Comparison of ENCODE assay signal across 8 mouse cellular contexts in the genomic region with DNA sequence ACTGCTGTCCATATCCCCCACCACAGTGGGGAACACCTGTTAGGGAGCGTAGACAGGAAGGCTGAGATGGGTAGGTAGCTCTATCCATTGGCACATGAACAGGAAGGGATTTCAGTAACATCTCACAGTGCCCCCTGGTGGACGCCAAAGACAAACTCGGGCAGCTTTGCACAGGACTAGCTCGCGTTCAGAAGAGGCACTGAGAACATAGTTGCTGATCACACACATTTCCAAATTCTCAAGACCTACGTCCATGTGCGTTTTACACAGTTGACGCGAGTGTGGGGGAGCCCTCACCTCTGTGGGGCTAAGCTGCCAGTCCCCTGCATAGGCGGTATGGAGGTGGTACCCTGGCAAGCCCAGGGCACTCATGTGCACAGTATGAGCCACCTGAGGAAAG. TPM values are rescaled to one million over a fixed set of nuclear protein-coding genes. Genes with fewer than 3 reads are reported as not detected.
DNase-seq lines count a peak whose midpoint lies in the region; ATAC-seq lines count a peak whose summit lies in the region.

No protein-coding gene starts in this region.

- H3K36me3 ChIP-seq in hindbrain, embryonic 15.5 days = peaks cover 15% of the 10 kb centered on the region

- H3K9me3 ChIP-seq in hindbrain, embryonic 15.5 days = no peaks in the 10 kb centered on the region

- no peaks in the 10 kb centered on the region for H3K27me3 ChIP-seq in hindbrain, embryonic 15.5 days

- H3K4me1 ChIP-seq in hindbrain, embryonic 15.5 days (replicated peaks) = peaks cover 20% of the 10 kb centered on the region

- WGBS in hindbrain, embryonic 15.5 days = 5% methylated on average over 10 of the region's 10 CpGs

- H3K4me3 ChIP-seq in hindbrain, embryonic 15.5 days = peak overlapping the region; percentile 52

- peak; percentile 77 for DNase-seq in T-cell, adult 2 months (ENCODE audit: low spot score)
- DNase-seq in cerebellum, postnatal 25 days = peak; percentile 88 to 93
- peak; percentile 82 to 91 for DNase-seq in frontal cortex, postnatal 25 days (ENCODE audit: low spot score in 2 of 2)
- DNase-seq in left cerebral cortex, adult 11 months (ENCODE audit: low spot score) = peak; percentile 82
- peak; percentile 89 for DNase-seq in lung, postnatal 36 days
- peak; percentile 88 for DNase-seq in retina, postnatal 1 day
- DNase-seq in thymus, postnatal 4 days = peak; percentile 92

- ATAC-seq in hindbrain, embryonic 15.5 days (ENCODE audit: low FRiP score, low read depth) = peak; percentile 40; the same call in 1 of the 2 replicates

- H3K4me2 ChIP-seq in hindbrain, embryonic 15.5 days = peak overlapping the region; percentile 78

- no peak overlapping the region for H3K27ac ChIP-seq in hindbrain, embryonic 15.5 days (replicated peaks)

- peak overlapping the region; percentile 50; the same call in 1 of the 2 replicates for H3K9ac ChIP-seq in hindbrain, embryonic 15.5 days

RNA-seq across cellular contexts. Expression of a gene that starts 1.4 kb away (rescaled TPM):
- 55.0 and 55.4 TPM in 2 replicates for polyA plus RNA-seq in hindbrain, embryonic 15.5 days (2015; fragmentation: Nextera tagmentation; extraction: Ambion mirVana)

RNA-seq across cellular contexts. Expression of a gene that starts 4.0 kb away (rescaled TPM):
- polyA plus RNA-seq in hindbrain, embryonic 15.5 days (2015; fragmentation: Nextera tagmentation; extraction: Ambion mirVana) = 6.0 and 6.3 TPM in 2 replicates

RNA-seq across cellular contexts. Expression of a gene that starts 7.1 kb away (rescaled TPM):
- 0.39 and 0.49 TPM in 2 replicates for polyA plus RNA-seq in hindbrain, embryonic 15.5 days (2015; fragmentation: Nextera tagmentation; extraction: Ambion mirVana)

RNA-seq across cellular contexts. Expression of a gene that starts 13.3 kb away (rescaled TPM):
- 24.9 and 30.7 TPM in 2 replicates for polyA plus RNA-seq in hindbrain, embryonic 15.5 days (2015; fragmentation: Nextera tagmentation; extraction: Ambion mirVana)

RNA-seq across cellular contexts. Expression of a gene that starts 24.8 kb away (rescaled TPM):
- polyA plus RNA-seq in hindbrain, embryonic 15.5 days (2015; fragmentation: Nextera tagmentation; extraction: Ambion mirVana) = 32.4 and 48.4 TPM in 2 replicates
